26 mouse cellular contexts compared by ENCODE assay signal in genomic region chr8:10350451-10350850, GRCm38 (mm10).
"Had no signal": no experiment of that assay in that cellular context is flagged by ENCODE, and none has a peak within 500 bp of the region (broad histone marks: within the 10 kb centered on the region; RNA-seq: fewer than 3 reads in every experiment).

No protein-coding gene starts in this region.

- H3K4me1 ChIP-seq: heart, embryonic 10.5 days; heart, embryonic 12.5 days; liver, embryonic 12.5 days had no signal

- H3K9me3 ChIP-seq: heart, embryonic 10.5 days; heart, embryonic 12.5 days; hindbrain, embryonic 12.5 days; limb, embryonic 10.5 days; liver, embryonic 12.5 days had no signal

- H3K9ac ChIP-seq: heart, embryonic 12.5 days; hindbrain, embryonic 12.5 days; hindbrain, embryonic 14.5 days; limb, embryonic 12.5 days; liver, embryonic 12.5 days; liver, embryonic 14.5 days had no signal

- ATAC-seq: hindbrain, embryonic 16.5 days; inflammation-experienced regulatory T-cells, adult 6 months; intestine, embryonic 16.5 days; liver, embryonic 12.5 days had no signal

- H3K27me3 ChIP-seq: heart, embryonic 12.5 days; hindbrain, embryonic 12.5 days; liver, embryonic 12.5 days had no signal

- DNase-seq: gastrocnemius, adult 2 months; gastrocnemius, postnatal 10 days; gastrocnemius, postnatal 25 days; heart, adult 18-20 months; heart, postnatal 10 days; heart, postnatal 4 days; kidney, adult 18-20 months; kidney, adult 8-10 months; kidney, postnatal 10 days; kidney, postnatal 25 days; kidney, postnatal 4 days; liver had no signal

- H3K36me3 ChIP-seq: heart, embryonic 10.5 days; heart, embryonic 12.5 days; hindbrain, embryonic 10.5 days; hindbrain, embryonic 12.5 days; limb, embryonic 10.5 days; limb, embryonic 12.5 days; liver, embryonic 12.5 days had no signal

- H3K27ac ChIP-seq: gastrocnemius, adult 2 months; heart, embryonic 10.5 days; hindbrain, embryonic 10.5 days; hindbrain, embryonic 12.5 days; hindbrain, embryonic 14.5 days; layer of hippocampus, adult 2 months; left cerebral cortex, adult 2 months; limb, embryonic 10.5 days; limb, embryonic 12.5 days; liver, embryonic 12.5 days; liver, embryonic 14.5 days had no signal

- H3K4me2 ChIP-seq: heart, embryonic 12.5 days; hindbrain, embryonic 12.5 days; hindbrain, embryonic 14.5 days; limb, embryonic 12.5 days; liver, embryonic 12.5 days had no signal

- H3K4me3 ChIP-seq: gastrocnemius, adult 2 months; heart, embryonic 10.5 days; heart, embryonic 12.5 days; hindbrain, embryonic 10.5 days; hindbrain, embryonic 12.5 days; layer of hippocampus, adult 2 months; left cerebral cortex, adult 2 months; limb, embryonic 10.5 days; limb, embryonic 12.5 days; liver, embryonic 12.5 days had no signal
